Mouse (Mus musculus) brain, embryonic 14.5 days (tissue): ENCODE data around the gene 4632433K11Rik.

Experiments used
- CTCF ChIP-seq: fragments of 200-500 bp; IDR thresholded peaks from 2 replicates; pipeline ENCODE4 v1.5.1; 2012; ENCODE audit warnings: inconsistent platforms, mild to moderate bottlenecking, moderate library complexity, borderline replicate concordance; ENCODE audit not compliant: insufficient read depth, insufficient read length; ENCODE audit errors: extremely low read depth
- POLR2A ChIP-seq: fragments of 200-500 bp; IDR thresholded peaks from 2 replicates; pipeline ENCODE4 v1.6.1; 2012; ENCODE audit warnings: mild to moderate bottlenecking, inconsistent platforms, borderline replicate concordance; ENCODE audit not compliant: poor library complexity, insufficient read depth, insufficient read length, severe bottlenecking; ENCODE audit errors: extremely low read depth

- TF ChIP-seq CTCF: no peak
- no peak for TF ChIP-seq POLR2A
These were observed 13.2 kb upstream of the 4632433K11Rik start for GRCm38 (mm10) chr7:5020685-5021084.
